Mouse (Mus musculus): ENCODE data around the gene Hipk2.

Hipk2 gene

GRCm38 (mm10) chr6:38825886-38826285 lies 50.1 kb downstream of the Hipk2 start:
- no peak for DNase-seq

GRCm38 (mm10) chr6:38823827-38824226 lies 52.1 kb downstream of the Hipk2 start:
- DNase-seq: no peak

GRCm38 (mm10) chr6:38823164-38823563 lies 52.8 kb downstream of the Hipk2 start:
- DNase-seq: no peak

- DNase-seq: no peak
These were observed 54.3 kb downstream of the Hipk2 start for GRCm38 (mm10) chr6:38821686-38822085.

GRCm38 (mm10) chr6:38820862-38821261 lies 55.1 kb downstream of the Hipk2 start:
- DNase-seq: no peak

GRCm38 (mm10) chr6:38816216-38816615 lies 59.7 kb downstream of the Hipk2 start:
- DNase-seq: peak; percentile 38

- DNase-seq: no peak
These were observed 60.4 kb downstream of the Hipk2 start for GRCm38 (mm10) chr6:38815582-38815981.

GRCm38 (mm10) chr6:38814690-38815089 lies 61.3 kb downstream of the Hipk2 start:
- no peak for DNase-seq

- no peak for DNase-seq
These were observed 64.4 kb downstream of the Hipk2 start for GRCm38 (mm10) chr6:38811459-38812145.

- no peak for DNase-seq
These were observed 65.9 kb downstream of the Hipk2 start for GRCm38 (mm10) chr6:38810121-38810475.

- peak; percentile 51 for DNase-seq
These were observed 66.4 kb downstream of the Hipk2 start for GRCm38 (mm10) chr6:38809396-38810120.

- no peak for DNase-seq
These were observed 67.6 kb downstream of the Hipk2 start for GRCm38 (mm10) chr6:38808317-38808716.

GRCm38 (mm10) chr6:38806963-38807445 lies 69.0 kb downstream of the Hipk2 start:
- no peak for DNase-seq

GRCm38 (mm10) chr6:38805612-38806011 lies 70.4 kb downstream of the Hipk2 start:
- peak; percentile 29 for DNase-seq

- no peak for DNase-seq
These were observed 74.7 kb downstream of the Hipk2 start for GRCm38 (mm10) chr6:38801252-38801651.

GRCm38 (mm10) chr6:38797548-38797947 lies 78.4 kb downstream of the Hipk2 start:
- no peak for DNase-seq

- DNase-seq: no peak
These were observed 79.0 kb downstream of the Hipk2 start for GRCm38 (mm10) chr6:38796993-38797392.

- no peak for DNase-seq
These were observed 79.6 kb downstream of the Hipk2 start for GRCm38 (mm10) chr6:38796388-38796787.

GRCm38 (mm10) chr6:38795096-38795816 lies 80.7 kb downstream of the Hipk2 start:
- no peak for DNase-seq

GRCm38 (mm10) chr6:38792966-38793365 lies 83.0 kb downstream of the Hipk2 start:
- DNase-seq: no peak

GRCm38 (mm10) chr6:38789221-38789810 lies 86.6 kb downstream of the Hipk2 start:
- no peak for DNase-seq

GRCm38 (mm10) chr6:38787811-38788509 lies 88.0 kb downstream of the Hipk2 start:
- DNase-seq: no peak

- DNase-seq: no peak
These were observed 88.8 kb downstream of the Hipk2 start for GRCm38 (mm10) chr6:38787134-38787533.

Data from lung, postnatal 14 days (tissue).